Mouse (Mus musculus): ENCODE data around the gene Nme1. TPM values are rescaled to one million over a fixed set of nuclear protein-coding genes. Genes with fewer than 3 reads are reported as not detected.

Nme1 gene
- 100 to 1,000 TPM in 1 of 2 experiments, 10 to 100 TPM in 1; 99.8 to 145 TPM for polyA plus RNA-seq (2017; shearing (Covaris generic))

DNA sequence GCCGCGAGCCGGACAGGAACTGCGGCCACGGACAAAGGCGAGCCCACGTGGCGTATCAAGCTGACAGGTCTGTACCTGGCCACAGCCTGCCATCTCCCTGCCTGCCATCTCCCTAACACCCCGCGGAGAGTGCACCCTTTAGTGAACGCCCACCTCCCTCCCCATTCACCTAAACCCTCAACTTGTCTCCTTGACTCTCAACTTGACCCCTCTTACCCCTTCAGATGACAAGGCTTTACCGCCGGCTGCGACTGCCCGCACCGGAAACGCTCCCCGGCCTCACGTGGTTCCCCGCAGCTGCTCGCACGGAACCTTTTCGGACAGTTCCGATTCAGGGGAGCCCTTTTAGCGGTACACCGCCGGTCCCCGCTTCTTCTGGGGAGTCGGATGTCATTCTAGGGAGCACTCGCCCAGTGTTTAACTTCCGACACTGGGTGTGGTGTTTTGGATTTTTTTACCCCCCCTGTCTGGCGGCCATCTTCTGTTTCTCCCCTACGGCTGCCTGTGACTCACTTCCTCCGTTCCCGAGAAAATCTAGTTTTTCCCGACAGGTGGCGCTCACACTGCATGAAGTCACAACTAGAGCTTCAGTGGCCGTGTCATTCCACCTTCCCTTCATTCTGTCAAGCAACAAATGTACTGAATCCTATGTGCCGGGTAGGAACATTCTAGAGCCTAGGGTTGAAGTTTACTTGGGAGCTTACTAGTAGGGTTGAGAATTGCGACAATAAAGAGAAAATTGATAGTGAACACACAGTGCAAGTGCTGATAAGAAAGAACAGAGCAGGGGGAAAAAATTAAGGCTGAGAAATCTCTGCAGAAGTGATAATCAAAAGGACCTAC, at the start of gene Nme1, which contains the start of gene Gm20390:
TSS of gene Nme1 (minus strand) at position 517 of the 843 bp plus-strand sequence.
TSS of gene Gm20390 (minus strand) at position 289 of the 843 bp plus-strand sequence.

DNA sequence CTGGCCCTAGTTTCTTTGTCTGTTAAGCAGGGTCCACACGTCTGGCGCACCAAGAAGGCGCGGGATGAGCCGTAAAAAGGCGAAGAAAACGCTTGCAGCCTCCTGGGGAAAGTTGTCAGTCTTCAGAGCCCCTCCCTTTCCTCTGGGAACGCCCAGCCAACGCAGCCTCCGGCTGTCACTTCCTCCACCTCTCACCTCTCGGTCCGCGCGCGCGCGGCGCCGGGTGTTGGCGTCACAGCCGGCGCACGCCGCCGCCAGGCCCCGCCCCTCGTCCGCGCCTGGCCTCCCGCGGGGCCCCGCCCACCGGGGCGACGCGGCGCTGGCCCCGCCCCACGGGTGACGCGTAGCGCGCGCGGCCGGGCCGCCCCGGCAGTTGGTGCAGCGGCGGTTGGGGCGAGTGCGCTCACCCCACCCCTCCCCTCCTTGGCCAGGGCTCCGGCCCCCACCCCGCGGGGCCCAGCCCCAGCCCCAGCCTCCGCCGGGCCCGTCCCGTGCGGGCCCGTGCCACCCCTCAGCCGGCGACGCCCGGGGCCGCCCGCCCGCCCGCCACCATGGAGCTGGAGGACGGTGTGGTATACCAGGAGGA, 27.5 kb upstream of the Nme1 start, which contains the start of gene Spag9:
TSS of gene Spag9 (plus strand) at position 372 of the 586 bp plus-strand sequence.

DNA sequence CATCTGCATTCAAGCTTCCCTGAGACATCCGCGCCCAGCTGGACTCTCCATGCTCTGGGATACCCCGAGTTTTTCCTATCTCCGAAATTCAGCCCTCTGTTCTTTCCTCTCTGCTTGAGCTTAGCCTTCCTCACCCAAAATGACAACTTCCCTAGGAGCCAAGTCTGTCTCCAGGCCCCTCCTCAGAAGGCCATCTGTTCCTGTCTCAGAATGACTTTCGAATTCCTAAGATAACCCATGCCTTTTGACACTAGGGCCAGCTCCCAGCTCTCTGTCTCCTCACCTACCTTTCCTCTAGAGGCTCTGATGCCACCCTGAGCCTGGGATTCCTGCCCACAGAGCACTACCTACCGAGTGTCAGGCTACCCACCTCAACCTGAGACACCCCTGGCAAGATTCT, 12.2 kb downstream of the Nme1 start, which contains the start of gene Nme2:
TSS of gene Nme2 (minus strand) at position 101 of the 400 bp plus-strand sequence.

Other genes with a start within 250 kb of the Nme1 start
- gene Utp18, start 82.8 kb downstream of the Nme1 start, polyA plus RNA-seq (2017; shearing (Covaris generic)): 10 to 100 TPM; 46.1 to 62.4 TPM
- gene Mbtd1, start 82.7 kb downstream of the Nme1 start, polyA plus RNA-seq (2017; shearing (Covaris generic)): 10 to 100 TPM; 22.5 to 31.5 TPM
- 100 to 1,000 TPM; 104 to 143 TPM for gene Nme2, start 12.3 kb downstream of the Nme1 start, polyA plus RNA-seq (2017; shearing (Covaris generic))
- gene Gm20390, start 228 bp downstream of the Nme1 start, polyA plus RNA-seq (2017; shearing (Covaris generic)): 100 to 1,000 TPM; 180 to 274 TPM
- gene Spag9, start 27.6 kb upstream of the Nme1 start, polyA plus RNA-seq (2017; shearing (Covaris generic)): 10 to 100 TPM; 41.0 to 43.0 TPM
- gene Tob1, start 242.9 kb upstream of the Nme1 start, polyA plus RNA-seq (2017; shearing (Covaris generic)): 10 to 100 TPM; 19.5 to 50.9 TPM